Mouse (Mus musculus) limb, embryonic 10.5 days (tissue): ENCODE results near the gene Pld1. TPM values are rescaled to one million over a fixed set of nuclear protein-coding genes. Genes with fewer than 3 reads are reported as not detected.

Source experiments
- DNase-seq: peaks from one replicate; pipeline ENCODE4 v3.0.0-alpha.2; 2017; ENCODE audit warnings: low spot score
- H3K27ac ChIP-seq: fragments of 300-500 bp; sonication (generic); 2 replicates; pipeline ENCODE4 v1.5.1; 2016; ENCODE audit warnings: mild to moderate bottlenecking
- H3K27me3 ChIP-seq: fragments of 300-500 bp; sonication (generic); 2 replicates; pipeline ENCODE4 v1.6.1; 2016; ENCODE audit warnings: low read depth, mild to moderate bottlenecking; ENCODE audit not compliant: poor library complexity, severe bottlenecking
- H3K36me3 ChIP-seq: fragments of 300-500 bp; sonication (generic); 2 replicates; pipeline ENCODE4 v1.6.1; 2016; ENCODE audit warnings: mild to moderate bottlenecking, moderate library complexity
- H3K4me1 ChIP-seq: fragments of 300-500 bp; sonication (generic); 2 replicates; pipeline ENCODE4 v1.6.1; 2016
- H3K4me3 ChIP-seq: fragments of 300-500 bp; sonication (generic); 2 replicates; pipeline ENCODE4 v1.5.1; 2016; ENCODE audit warnings: mild to moderate bottlenecking, moderate library complexity
- H3K9me3 ChIP-seq: fragments of 300-500 bp; sonication (generic); replicated peaks from 2 replicates; pipeline ENCODE4 v1.6.1; 2016; ENCODE audit warnings: mild to moderate bottlenecking
- whole genome bisulfite sequencing: fragments of 180-500 bp; shearing (Covaris S2); methylation state at CpG from one replicate; pipeline ENCODE4 v1.1.7; 2016; 5-methylcytosine and 5-hydroxymethylcytosine counted together
- polyA plus RNA-seq: library from polyadenylated mRNA; unstranded; fragments of >200 nt; fragmentation: Nextera tagmentation; extraction: Ambion mirVana; gene quantifications from 2 replicates; pipeline ENCODE4 v1.2.1, GENCODE M21; 2016

Pld1 gene
- polyA plus RNA-seq, 1 experiment from 2014 or later, result 2.1 TPM

DNA sequence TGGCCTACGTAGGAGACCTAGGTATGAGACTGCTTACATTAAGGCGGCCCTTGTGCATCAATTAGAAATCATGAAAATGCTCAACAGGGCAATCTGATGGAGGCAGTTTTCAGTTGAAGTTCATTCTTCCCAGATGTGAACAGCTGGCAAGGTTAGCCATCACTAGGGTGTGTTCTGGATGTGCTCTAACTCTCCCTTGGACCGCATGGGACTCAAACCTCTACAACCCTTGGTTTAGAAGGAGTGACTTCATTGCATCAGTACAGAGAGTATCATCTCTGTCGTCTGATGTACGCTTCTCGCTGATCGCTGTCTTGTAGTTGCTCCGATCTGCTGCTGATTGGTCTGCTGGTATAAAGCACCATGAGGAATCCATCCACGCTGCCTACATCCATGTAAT, 157.0 kb downstream of the Pld1 start:
- no peak for DNase-seq
- Histone ChIP-seq H3K27ac (no peak overlapping the region), H3K27me3 (peaks cover 7% of the 10 kb centered on the region; the same call in 1 of the 2 replicates), H3K4me1 (no peaks in the 10 kb centered on the region), H3K4me3 (no peak overlapping the region), H3K9me3 (no peaks in the 10 kb centered on the region), H3K36me3 (no peaks in the 10 kb centered on the region)
- 96% methylated on average over 9 of the region's 9 CpGs for WGBS

GRCm38 (mm10) chr3:28099175-28099574, 160.7 kb downstream of the Pld1 start:
- Histone ChIP-seq H3K9me3 (no peaks in the 10 kb centered on the region), H3K27ac (no peak overlapping the region), H3K27me3 (no peaks in the 10 kb centered on the region), H3K4me1 (no peaks in the 10 kb centered on the region), H3K36me3 (no peaks in the 10 kb centered on the region), H3K4me3 (no peak overlapping the region)
- 90% methylated on average over 9 of the region's 9 CpGs for WGBS
- no peak for DNase-seq

- Histone ChIP-seq H3K9me3 (no peaks in the 10 kb centered on the region), H3K27ac (no peak overlapping the region), H3K4me1 (no peaks in the 10 kb centered on the region), H3K4me3 (no peak overlapping the region), H3K27me3 (no peaks in the 10 kb centered on the region), H3K36me3 (no peaks in the 10 kb centered on the region)
- WGBS, result 90% methylated on average over 1 of the region's 1 CpGs
- no peak for DNase-seq
These were observed 166.5 kb downstream of the Pld1 start for GRCm38 (mm10) chr3:28104992-28105391.

- H3K4me1 ChIP-seq, result no peaks in the 10 kb centered on the region
- no peaks in the 10 kb centered on the region for H3K36me3 ChIP-seq
- no peak for DNase-seq
- WGBS, result 55% methylated on average over 6 of the region's 6 CpGs
- no peaks in the 10 kb centered on the region for H3K9me3 ChIP-seq
- H3K27me3 ChIP-seq, result no peaks in the 10 kb centered on the region
- no peak overlapping the region for H3K4me3 ChIP-seq
- H3K27ac ChIP-seq, result no peak overlapping the region
These were observed 169.0 kb downstream of the Pld1 start for GRCm38 (mm10) chr3:28107446-28108004.

DNA sequence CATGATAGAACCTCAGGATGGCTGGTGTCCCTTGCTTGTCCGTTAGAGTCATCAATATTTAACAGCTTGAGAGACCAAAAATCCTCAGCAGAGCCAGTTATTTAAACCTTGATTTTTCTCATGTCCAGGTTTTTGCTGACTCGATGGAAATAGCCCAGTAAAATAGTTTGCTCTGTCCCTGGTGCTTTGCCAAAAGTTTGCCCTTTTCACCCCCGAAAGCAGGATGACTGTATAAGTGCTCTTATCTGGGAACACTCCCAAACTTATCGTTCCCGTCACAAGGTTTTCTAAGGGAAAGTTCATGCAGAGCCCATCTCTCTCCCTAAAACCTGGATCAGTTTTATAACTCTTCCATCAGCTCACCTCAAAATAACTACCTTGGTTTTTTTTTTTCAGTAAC, 173.0 kb downstream of the Pld1 start:
- no peaks in the 10 kb centered on the region for H3K36me3 ChIP-seq
- DNase-seq, result no peak
- no peak overlapping the region for H3K27ac ChIP-seq
- 79% methylated on average over 5 of the region's 5 CpGs for whole genome bisulfite sequencing
- H3K9me3 ChIP-seq, result no peaks in the 10 kb centered on the region
- no peak overlapping the region for H3K4me3 ChIP-seq
- H3K4me1 ChIP-seq, result 0 out of 2 replicates have a peak, but pooled peaks cover 2% of the 10 kb centered on the region
- no peaks in the 10 kb centered on the region for H3K27me3 ChIP-seq

DNA sequence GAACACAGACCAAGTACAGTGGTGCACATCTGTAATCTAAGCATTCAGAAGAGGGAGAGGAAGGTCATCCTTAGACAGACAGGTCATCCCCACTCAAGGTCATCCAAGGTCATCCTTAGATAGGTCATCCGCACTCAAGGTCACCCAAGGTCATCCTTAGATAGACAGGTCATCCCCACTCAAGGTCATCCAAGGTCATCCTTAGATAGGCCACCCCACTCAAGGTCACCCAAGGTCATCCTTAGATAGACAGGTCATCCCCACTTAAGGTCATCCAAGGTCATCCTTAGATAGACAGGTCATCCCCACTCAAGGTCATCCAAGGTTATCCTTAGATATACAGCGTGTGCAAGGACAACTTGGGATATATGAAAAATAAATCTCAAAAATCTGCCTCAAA, 175.4 kb downstream of the Pld1 start:
- Histone ChIP-seq H3K4me1 (0 out of 2 replicates have a peak, but pooled peaks cover 2% of the 10 kb centered on the region), H3K4me3 (no peak overlapping the region)
- WGBS, result 98% methylated on average over 2 of the region's 2 CpGs

GRCm38 (mm10) chr3:28141716-28142115, 203.2 kb downstream of the Pld1 start:
- H3K9me3 ChIP-seq, result no peaks in the 10 kb centered on the region
- H3K4me3 ChIP-seq, result no peak overlapping the region
- H3K36me3 ChIP-seq, result no peaks in the 10 kb centered on the region
- WGBS, result 85% methylated on average over 5 of the region's 5 CpGs
- DNase-seq, result no peak
- no peaks in the 10 kb centered on the region for H3K27me3 ChIP-seq
- H3K4me1 ChIP-seq, result no peaks in the 10 kb centered on the region
- no peak overlapping the region for H3K27ac ChIP-seq

More for the DNA sequence above, 175.4 kb downstream of the Pld1 start:
- H3K27me3 ChIP-seq, result no peaks in the 10 kb centered on the region
- no peak overlapping the region for H3K27ac ChIP-seq
- no peak for DNase-seq
- no peaks in the 10 kb centered on the region for H3K9me3 ChIP-seq
- no peaks in the 10 kb centered on the region for H3K36me3 ChIP-seq

GRCm38 (mm10) chr3:28142121-28142520, 203.6 kb downstream of the Pld1 start:
- no peaks in the 10 kb centered on the region for H3K36me3 ChIP-seq

GRCm38 (mm10) chr3:28144676-28145075, 206.2 kb downstream of the Pld1 start:
- no peaks in the 10 kb centered on the region for H3K4me1 ChIP-seq
- no peak for DNase-seq
- H3K4me3 ChIP-seq, result no peak overlapping the region
- no peaks in the 10 kb centered on the region for H3K27me3 ChIP-seq
- H3K36me3 ChIP-seq, result no peaks in the 10 kb centered on the region
- H3K27ac ChIP-seq, result no peak overlapping the region
- H3K9me3 ChIP-seq, result no peaks in the 10 kb centered on the region

More at GRCm38 (mm10) chr3:28142121-28142520, 203.6 kb downstream of the Pld1 start:
- H3K4me3 ChIP-seq, result no peak overlapping the region
- H3K27me3 ChIP-seq, result no peaks in the 10 kb centered on the region
- no peaks in the 10 kb centered on the region for H3K9me3 ChIP-seq
- H3K4me1 ChIP-seq, result no peaks in the 10 kb centered on the region
- no peak overlapping the region for H3K27ac ChIP-seq
- DNase-seq, result no peak
- 72% methylated on average over 2 of the region's 2 CpGs for WGBS

DNA sequence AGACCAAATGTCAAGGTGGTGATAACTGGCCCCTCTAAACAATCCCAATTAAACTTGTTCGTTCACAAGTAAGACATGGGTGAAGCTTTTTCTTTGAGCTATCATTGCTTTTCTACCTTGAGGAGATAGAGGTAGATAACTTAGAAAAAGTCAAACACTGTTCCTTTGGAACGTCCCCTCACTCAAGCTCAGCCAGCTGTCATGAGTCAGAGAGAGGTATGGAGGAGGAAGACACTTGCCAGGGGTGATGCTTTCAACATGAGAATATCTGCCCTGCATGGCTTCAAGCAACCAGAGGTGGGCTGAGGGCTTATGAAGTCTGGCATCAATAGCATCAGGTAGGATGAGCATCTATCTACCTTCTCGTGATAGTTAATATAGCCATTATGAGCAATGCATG, 207.0 kb downstream of the Pld1 start:
- WGBS, result 89% methylated on average over 3 of the region's 3 CpGs
- Histone ChIP-seq H3K9me3 (no peaks in the 10 kb centered on the region), H3K27me3 (no peaks in the 10 kb centered on the region), H3K4me3 (no peak overlapping the region), H3K4me1 (no peaks in the 10 kb centered on the region), H3K27ac (no peak overlapping the region), H3K36me3 (no peaks in the 10 kb centered on the region)
- DNase-seq, result no peak

DNA sequence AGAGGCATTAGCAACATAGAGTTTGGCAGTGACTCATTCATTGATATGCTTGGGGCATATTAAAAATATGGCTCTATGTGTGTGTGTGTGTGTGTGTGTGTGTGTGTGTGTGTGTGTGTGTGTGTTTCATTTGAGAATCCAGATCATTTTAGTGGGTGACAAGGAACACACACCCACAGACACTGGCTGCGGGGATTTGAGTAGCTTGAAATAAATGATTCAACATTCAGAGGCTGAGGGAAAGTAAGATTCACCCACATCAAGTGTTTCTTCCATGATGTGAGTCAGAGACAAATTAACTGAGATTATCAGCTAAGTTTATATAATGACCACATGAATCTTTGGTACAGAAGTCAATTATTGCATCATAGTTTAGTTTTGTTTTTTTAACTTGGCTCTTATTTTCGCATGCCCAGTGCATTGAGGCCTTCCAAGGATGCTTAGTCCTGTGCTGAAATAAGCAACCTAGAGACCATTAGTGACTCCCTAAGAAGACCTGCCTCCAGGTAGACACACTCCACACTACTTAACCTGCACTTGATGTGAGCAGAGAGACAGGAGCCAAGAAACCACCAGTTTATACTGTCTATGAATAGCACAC, 211.3 kb downstream of the Pld1 start:
- Histone ChIP-seq H3K36me3 (no peaks in the 10 kb centered on the region), H3K4me1 (no peaks in the 10 kb centered on the region), H3K27ac (no peak overlapping the region), H3K27me3 (no peaks in the 10 kb centered on the region), H3K9me3 (no peaks in the 10 kb centered on the region), H3K4me3 (no peak overlapping the region)
- WGBS, result 94% methylated on average over 2 of the region's 2 CpGs
- DNase-seq, result no peak

DNA sequence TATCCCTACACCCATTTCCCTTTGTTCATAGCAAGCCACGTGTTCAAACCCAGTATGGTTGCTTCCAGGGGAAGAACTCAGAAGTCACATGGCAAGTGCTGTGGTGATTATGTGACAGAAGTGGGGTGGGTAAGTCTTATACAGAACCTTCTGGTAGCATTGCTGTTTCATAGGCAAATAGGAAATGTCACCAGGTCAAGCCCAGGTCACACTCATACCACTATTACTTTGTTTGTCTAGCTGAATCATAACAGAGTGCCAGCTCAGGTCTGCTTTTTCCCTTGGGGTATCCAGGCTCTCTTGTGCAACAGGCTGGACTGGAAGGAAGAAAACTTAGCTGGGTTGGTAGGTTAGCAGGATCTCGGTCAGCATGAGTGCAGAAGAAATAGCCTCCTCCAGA, 219.5 kb downstream of the Pld1 start:
- no peak overlapping the region for H3K4me3 ChIP-seq
- H3K36me3 ChIP-seq, result no peaks in the 10 kb centered on the region
- no peaks in the 10 kb centered on the region for H3K27me3 ChIP-seq
- H3K4me1 ChIP-seq, result no peaks in the 10 kb centered on the region
- no peak overlapping the region for H3K27ac ChIP-seq
- 85% methylated on average over 2 of the region's 2 CpGs for WGBS
- H3K9me3 ChIP-seq, result no peaks in the 10 kb centered on the region
- DNase-seq, result no peak

DNA sequence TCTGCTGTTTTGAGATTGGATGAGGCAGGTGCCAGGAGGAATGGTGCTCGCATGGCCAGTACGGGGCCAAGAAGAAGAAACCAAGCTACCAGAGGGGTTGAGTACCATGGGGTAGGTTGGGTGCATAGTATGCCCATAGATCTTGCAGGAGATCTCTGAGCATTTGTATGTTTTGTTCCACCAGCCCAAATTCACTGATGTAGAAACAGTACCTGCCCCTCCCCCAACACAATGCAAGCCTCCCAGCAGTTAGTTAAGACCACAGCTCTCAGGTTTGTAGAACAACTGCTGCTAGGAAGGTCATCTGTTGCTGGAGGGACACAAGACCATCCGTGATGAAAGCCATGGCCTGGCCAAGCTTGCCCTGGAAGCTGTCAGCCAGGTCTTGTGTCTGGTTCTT, 220.4 kb downstream of the Pld1 start:
- H3K9me3 ChIP-seq, result no peaks in the 10 kb centered on the region
- no peak overlapping the region for H3K27ac ChIP-seq
- WGBS, result 95% methylated on average over 3 of the region's 3 CpGs
- no peaks in the 10 kb centered on the region for H3K4me1 ChIP-seq
- H3K4me3 ChIP-seq, result no peak overlapping the region
- no peak for DNase-seq
- no peaks in the 10 kb centered on the region for H3K27me3 ChIP-seq
- H3K36me3 ChIP-seq, result no peaks in the 10 kb centered on the region

DNA sequence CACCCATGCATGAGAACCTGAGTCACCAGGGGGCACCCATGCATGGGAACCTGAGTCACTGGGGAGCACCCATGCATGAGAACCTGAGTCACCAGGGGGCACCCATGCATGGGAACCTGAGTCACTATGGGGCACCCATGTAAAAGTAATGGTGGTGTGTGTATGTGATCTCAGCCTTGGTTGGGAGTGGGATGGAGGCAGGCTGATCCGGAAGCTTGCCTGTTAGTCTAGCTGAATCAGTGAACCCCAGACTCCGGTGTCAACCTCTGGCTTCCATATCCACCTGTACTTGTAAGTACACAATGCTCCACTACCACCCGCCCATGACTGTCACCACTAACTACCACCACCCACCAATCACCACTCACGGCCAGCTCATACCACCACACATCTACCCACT, 223.9 kb downstream of the Pld1 start:
- Histone ChIP-seq H3K4me3 (no peak overlapping the region), H3K9me3 (no peaks in the 10 kb centered on the region), H3K36me3 (no peaks in the 10 kb centered on the region), H3K27ac (no peak overlapping the region), H3K4me1 (no peaks in the 10 kb centered on the region), H3K27me3 (no peaks in the 10 kb centered on the region)
- 92% methylated on average over 4 of the region's 4 CpGs for WGBS
- DNase-seq, result no peak
